ENCODE assay signal across 11 mouse cellular contexts in genomic region chr2:133615299-133615698, GRCm38 (mm10).
"Had no signal": no experiment of that assay in that cellular context is flagged by ENCODE, and none has a peak within 500 bp of the region (broad histone marks: within the 10 kb centered on the region; RNA-seq: fewer than 3 reads in every experiment).

No protein-coding gene starts in this region.

- H3K4me1 ChIP-seq: midbrain, embryonic 10.5 days; midbrain, embryonic 12.5 days; neural tube, embryonic 12.5 days; stomach, embryonic 15.5 days had no signal

- DNase-seq: right cerebral cortex, postnatal 14 days; thymus, adult 18-20 months; thymus, postnatal 25 days had no signal

- H3K27me3 ChIP-seq: midbrain, embryonic 12.5 days; neural tube, embryonic 12.5 days; stomach, embryonic 15.5 days had no signal

- H3K4me2 ChIP-seq: lung, embryonic 14.5 days; midbrain, embryonic 12.5 days; neural tube, embryonic 12.5 days; stomach, embryonic 15.5 days had no signal

- H3K9me3 ChIP-seq: midbrain, embryonic 10.5 days; midbrain, embryonic 12.5 days; neural tube, embryonic 12.5 days; stomach, embryonic 15.5 days had no signal

- H3K36me3 ChIP-seq: midbrain, embryonic 10.5 days; midbrain, embryonic 12.5 days; neural tube, embryonic 12.5 days; stomach, embryonic 15.5 days had no signal

- H3K27ac ChIP-seq: midbrain, embryonic 10.5 days; midbrain, embryonic 12.5 days; neural tube, embryonic 12.5 days; stomach, embryonic 15.5 days; stomach, postnatal 0 days had no signal

- ATAC-seq: midbrain, embryonic 16.5 days had no signal

- H3K4me3 ChIP-seq: midbrain, embryonic 10.5 days; midbrain, embryonic 12.5 days; myocyte; neural tube, embryonic 12.5 days; stomach, embryonic 15.5 days had no signal

- H3K9ac ChIP-seq: lung, embryonic 14.5 days; midbrain, embryonic 12.5 days; neural tube, embryonic 12.5 days; stomach, embryonic 15.5 days had no signal
